Mouse (Mus musculus) ovary, adult 18-20 months (tissue): ENCODE measurements around the gene Htr7.

Experiments used
- DNase-seq: peaks from one replicate; pipeline ENCODE4 v3.0.0; 2022; ENCODE audit warnings: low spot score, mixed read lengths

Htr7 gene

DNA sequence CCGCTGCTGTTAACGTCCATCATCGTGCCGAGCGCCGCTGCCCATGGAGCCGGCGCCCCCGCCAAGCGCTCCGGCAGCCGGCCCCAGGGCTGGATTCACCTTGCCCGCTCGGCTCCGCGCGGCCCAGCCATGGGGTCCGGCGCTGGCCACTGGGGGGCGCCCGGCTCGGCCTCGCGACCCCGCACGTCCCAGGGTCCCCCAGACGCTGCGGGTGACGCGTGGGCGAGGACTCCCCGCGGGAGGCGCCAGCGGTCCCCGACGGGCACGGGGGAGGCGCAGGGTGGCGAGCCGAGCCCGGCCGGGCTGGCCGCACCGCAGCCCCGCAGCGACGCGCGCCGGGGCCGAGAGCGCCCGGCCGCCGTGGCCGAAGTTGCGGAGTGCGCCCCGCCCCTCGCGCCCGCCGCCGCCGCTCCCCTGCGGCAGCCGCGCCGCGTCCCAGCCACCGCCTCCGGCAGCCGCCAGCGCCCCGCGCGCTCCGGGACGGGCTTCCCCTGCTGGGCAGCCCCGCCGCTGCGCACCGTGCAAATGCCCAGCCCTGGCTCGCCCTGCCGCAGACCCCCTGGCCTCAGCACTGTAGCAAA, at the start of gene Htr7:
TSS of gene Htr7 (minus strand) at position 277 of the 581 bp plus-strand sequence.
- DNase-seq = peak; percentile 1

DNA sequence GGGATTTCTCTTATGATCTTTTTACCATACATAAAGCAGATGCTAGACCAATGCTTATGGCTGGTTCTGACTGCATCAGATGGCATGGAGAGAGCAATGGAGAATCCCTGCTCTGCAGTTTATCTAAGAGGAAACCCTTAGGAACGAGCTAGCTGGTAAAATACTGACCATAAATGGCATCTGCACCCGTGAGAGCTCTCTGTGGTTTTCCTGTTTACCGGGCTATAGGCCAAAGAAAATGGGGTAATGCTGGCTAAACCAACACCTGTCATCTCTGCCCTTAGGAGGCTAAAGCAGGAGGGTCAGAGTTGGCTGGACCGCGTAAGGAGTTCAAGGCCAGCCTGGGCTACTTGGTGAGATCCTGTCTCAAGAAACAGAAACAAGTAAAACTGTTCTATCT, 46.6 kb upstream of the Htr7 start:
- no peak for DNase-seq

DNA sequence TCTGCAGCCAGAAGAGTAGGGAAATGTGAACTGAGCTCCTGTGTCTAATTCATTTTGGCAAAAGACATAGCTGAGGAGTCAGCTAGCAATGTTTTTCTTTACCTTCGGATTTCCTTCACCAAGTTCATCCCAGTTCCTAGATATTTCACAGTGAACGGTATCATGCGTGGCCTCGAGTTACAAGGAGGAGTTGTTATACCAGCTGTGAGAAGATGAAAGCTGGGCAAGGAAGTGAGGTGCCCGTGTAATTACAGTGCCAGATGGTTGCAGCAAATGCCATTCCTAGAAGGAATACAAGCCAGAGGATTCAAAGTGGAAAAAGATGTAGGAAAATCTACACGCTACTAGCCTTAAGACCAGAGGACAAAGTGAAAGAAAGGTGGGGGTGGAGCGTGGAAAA, 41.6 kb upstream of the Htr7 start:
- no peak for DNase-seq

DNA sequence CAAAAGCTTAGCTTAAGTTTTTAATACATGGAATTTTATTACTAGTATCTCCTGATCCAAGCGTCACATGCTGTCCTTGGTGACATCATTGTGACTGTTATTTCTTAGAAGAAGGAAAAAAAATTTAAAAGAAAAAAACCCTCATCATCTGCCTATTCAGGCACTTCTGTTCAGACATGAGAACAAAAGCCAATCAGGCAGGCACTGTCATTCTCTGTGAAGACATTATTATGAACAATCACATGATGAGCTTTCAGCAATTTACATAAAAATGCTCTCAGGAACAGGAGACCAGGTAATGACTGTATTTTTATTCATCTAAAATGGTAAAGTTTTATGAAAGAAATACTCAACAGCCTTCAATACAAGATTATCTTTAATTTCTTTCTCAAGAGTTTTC, 41.0 kb upstream of the Htr7 start:
- no peak for DNase-seq

DNA sequence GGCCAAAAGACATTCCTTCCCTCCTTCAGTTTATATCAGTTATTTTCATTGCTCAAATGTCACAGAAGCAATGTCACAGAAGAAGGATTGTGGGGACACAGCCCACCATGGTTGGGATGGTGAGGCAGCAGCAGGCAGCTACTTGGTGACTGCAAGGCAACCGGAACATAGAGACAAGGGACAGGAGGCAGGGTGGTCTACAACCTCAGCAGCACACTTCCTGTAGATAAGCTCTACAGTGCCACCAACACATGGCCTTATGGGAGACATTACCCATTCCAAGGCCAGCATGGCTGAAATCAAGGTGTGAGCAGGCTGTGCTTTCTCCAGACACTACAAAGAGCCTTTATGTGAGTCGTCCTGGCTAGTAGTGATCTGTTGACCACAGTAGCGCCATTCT, 39.9 kb upstream of the Htr7 start:
- DNase-seq = no peak

DNA sequence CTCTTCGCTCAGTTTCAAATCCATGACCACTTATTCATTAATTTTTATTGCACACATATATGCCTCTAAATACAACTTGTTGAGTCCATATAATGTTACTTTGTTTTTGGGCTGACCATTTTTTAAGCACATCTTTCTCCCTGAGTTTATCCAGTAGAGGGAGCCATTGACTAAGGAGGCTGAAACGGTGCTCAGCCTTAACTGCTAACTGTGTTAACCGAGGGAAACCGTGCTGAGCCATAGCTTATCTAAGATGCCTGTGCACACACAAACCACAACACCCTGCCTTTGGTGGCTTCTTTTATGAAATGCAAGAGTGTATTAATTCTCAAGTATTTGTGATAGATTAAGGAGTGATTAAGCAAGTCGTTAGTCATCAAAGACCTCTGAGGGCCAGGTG, 33.5 kb upstream of the Htr7 start:
- no peak for DNase-seq

DNA sequence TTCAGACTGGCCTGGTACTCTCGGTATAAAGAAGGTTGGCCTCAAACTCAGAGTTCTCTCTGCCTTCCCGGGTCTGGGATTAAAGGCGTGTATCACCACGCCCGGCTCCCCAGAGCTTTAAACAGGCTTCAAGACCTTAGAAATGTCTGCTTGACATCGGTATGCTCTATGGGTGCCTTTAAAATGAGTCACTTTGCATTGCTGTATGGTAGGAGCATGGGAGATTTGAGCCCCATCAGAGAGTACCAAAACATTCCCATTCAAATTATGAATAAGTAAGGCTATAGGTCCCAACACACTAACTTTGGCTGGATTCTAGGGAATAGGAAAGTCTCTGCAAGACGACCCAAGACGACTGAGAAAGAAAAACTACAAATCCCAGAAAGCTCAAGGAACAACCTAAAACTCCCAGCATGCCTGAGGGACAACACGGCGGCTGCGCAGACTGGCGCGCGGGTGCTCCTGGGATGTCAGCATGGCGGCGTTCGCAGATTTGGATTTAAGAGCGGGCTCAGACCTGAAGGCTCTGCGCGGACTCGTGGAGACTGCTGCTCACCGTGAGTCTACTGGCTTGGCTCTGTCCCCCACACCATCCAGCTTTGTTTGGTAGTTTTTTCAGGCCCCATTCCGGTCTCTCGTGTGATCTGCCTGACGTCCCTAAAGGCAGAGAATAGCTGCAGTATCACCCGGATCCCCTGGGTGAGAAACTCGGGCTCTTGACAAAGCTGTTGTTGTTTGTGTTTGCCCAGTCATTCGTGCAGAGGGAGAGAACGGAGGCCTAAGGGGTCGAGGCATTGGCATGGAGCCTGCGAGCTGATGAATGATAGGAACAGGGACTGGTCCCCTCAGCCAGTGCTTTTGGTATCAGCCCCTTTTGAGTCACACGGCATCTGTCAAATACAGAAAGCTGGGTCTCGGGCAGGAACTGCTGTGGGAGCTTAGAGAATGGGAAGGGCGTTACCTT, 26.2 kb upstream of the Htr7 start, which contains the start of gene Rpp30:
TSS of gene Rpp30 (plus strand) at position 455 of the 964 bp plus-strand sequence.
- peak; percentile 78 for DNase-seq

DNA sequence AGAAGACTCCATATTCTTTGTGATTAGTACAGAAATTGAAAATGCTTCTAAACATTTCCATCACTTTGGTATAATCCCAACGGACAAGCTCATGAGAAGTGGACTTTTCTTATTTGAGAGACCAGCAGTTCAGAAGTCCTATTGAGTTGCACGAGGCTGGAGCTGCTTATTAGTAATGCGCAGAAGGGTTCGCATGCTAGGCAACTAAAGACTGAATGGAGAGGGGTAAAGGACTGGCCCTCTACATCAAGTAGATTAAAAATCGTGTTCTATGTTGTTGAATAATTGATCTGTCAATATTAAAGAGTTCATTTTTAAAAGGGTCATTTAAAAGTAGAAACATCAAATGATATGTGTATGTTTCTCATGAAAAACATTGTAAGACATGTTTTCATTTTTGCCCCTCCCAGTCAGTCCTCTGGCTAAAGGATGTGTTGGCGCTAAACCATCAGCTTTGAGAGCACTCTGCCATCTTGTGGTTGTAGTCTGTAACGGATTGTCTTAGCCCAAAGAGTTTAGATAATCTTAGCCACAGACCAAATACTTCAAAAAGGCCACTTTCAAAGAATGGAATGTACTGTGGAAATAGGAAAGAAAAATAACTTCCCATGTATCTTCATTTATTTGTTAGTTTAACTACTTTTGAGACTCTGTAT, 25.4 kb upstream of the Htr7 start:
- DNase-seq = no peak

DNA sequence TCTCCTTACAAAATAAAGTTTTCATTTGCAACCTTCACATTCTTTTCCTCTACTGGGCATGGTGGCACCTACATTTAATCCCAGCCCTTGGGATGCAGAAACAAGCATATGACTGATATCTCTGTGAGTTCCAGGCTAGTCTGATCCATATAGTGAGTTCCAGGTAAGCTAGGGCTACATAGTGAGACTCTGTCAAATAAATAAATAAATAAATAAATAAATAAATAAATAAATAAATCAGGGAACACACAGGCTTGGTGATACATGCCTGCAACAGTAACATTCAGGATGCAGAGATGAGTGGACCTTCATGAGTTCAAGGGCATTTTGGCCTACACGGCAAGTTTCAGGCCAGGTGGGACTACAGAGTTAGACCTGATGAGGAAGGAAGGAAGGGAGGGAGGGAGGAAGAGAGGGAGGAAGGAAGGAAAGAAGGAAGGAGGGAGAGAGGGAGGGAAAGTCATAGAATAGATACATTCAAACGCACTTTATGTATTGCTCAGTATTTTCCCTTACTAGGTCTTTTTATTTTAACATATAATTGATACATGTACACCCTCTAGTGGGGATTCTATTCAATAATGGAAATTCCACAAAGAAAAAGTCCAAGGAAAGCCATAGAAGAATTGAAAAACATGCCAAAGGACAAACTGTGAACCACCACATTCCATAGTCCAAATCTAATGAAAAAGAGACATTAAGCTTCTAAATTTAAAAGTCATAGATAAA, 5.7 kb upstream of the Htr7 start:
- no peak for DNase-seq

DNA sequence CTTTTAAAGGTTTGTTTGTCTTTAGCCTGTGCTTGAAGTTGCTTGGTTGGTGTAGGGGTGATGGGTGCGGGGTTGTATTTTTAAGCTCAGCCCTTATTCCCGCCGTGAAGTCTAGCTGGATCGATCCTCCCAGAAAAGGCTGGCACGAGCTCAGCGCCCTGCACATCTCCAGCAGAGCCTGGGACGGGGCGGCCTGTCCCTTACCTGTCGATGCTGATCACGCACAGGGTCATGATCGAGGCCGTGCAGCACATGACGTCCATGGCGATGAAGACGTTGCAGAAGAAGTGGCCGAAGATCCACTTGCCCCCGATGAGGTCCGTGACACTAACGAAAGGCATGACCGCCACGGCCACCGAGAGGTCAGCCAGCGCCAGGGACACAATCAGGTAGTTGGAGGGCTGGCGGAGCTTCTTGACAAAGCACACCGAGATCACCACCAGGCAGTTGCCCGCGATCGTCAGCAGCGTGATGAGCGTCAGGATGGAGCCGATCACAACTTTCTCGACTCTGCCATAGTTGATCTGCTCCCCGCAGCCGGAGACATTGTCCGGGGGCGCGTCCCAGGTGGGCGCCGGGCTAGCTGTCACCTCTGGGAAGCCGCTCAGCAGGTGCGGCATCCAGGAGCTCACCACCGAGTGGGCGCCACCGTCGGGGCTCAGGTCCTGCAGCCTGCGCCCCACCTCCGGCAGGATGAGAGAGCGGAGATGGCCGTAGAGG, 645 bp downstream of the Htr7 start:
- DNase-seq = no peak

DNA sequence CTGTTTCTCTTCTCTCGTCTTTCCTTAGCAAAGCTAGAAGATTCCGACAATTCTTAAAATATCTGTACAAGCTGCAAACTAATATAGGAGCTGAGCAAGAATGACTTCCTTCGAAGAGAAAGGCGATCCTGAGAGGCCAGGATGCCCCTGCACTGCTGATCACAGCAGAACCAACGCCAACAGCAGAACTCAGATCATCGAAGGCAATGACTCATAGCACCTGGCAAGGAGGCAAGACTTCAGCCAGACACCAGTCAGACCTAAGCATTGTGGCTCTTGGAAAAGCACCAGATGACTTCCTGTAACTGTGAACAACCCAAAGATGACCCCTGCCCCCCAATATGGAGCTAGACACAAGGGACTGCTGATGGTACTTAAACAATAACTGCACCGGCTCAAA, 11.3 kb downstream of the Htr7 start:
- no peak for DNase-seq

DNA sequence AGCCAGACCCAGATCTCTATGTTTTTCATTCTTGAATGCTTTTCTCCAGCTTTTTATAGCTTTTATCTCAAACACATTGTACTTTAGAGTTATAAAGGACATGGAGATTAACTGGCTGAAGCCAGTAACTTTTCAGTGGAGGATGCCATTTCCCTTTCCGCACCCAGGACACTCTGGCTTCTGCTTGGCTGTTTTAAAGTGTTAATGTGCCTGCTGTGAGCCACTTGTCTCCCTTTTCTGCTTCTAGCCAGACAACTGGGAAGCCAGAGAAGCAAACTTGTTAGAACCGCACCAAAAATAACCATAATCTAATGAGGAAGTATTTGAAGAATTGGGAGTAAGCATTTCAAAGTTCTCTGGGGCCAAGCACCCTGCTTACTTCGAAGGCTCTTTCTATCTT, 42.5 kb downstream of the Htr7 start:
- DNase-seq = no peak

DNA sequence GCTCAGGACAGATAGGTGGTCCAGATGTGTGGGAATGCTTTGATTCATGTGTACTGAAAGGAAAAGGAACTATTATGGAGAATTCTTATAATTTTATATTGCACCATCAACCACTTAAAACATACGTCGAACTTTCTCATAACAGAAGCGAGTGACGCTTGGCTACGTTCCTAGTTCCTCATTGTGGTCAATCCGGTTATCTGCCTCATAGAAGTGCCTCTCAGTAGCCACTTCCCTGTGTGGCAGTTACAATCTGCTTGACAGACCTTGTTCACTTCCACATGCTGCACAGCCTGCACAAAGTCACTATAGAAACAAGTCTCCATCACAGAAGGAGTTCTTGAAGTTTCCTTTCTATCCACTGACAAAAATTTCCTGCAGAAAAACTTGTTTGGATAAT, 51.0 kb downstream of the Htr7 start:
- DNase-seq = no peak

DNA sequence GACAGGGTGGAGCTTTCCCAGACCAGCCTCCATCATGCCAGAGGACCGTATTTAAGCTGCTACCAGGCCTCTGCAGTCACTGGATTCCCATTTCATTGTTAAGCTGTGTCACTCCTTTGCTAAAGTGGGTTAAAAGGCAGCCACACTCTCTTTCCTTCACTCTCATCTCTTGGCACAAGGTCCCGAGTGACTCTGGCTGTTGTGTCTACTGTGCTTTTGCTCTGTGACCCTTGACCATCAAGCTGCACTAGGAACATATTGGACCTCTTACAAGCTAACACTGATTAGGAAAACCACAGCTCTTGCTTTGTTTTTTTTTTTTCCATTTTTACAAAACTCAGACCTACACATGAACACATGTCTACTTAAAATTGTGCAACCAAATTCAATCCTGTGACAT, 52.3 kb downstream of the Htr7 start:
- no peak for DNase-seq

DNA sequence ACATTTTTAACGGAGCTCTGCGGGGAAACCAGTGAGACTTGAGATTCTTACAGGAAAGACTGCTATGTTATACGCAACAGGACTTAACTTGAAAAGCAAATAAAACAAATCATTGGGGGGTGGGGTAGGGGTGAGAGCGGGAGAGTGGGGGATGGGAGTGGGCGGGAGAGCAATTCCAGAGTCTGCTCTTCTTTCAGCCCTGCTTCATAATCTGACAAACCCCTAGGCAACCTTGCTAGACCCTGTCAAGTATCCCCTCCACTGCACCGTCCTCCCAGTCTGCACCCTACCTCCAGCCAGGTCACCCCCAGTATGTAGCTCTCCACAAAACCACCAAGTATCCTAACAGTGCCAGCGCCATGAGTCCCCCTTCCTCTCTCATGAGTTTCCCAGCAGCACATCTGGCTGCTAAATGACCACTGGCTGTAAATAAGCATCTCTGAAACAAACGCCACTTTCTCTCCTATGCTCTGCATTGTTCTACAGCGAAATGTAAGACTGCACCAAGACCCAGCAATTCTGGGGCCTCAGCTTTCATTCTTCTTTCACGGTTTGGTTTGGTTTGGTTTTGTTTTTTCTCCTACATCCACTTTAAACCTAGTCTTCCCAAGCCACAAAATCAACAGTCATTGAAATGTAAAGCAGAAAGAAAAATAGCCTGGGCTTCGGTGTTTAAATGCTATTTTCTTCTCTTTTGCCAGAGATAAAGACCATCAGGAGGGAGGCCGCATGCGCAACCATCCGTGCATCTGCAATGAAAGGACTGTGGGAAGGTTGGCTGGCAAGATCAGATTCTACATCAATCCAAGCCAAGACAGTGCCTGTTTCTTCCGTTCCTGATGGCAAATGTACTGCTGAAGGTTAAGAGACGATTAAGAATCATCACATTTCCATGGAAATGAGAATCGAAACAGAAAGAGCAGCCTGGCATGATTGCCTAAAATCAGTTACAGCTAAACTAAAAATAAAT, 54.5 kb downstream of the Htr7 start:
- no peak for DNase-seq

DNA sequence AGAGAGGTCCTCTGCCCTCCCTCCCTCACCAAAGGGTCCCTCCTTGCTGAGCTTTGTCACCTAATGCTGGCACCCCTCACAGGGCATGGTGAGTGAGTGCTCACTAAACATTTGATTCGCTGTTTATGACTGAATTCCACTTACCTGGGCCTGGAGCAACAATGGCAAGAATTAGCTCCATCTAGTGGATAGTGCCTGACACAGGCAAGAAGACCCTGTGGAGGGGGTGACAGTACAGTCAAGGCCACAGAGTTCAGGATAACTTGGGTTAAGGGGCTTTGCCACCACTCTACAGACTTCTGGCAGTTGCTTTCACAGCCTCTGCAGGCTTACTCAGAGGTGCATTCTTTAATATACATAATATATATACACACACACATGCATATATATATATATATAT, 55.8 kb downstream of the Htr7 start:
- DNase-seq = no peak

DNA sequence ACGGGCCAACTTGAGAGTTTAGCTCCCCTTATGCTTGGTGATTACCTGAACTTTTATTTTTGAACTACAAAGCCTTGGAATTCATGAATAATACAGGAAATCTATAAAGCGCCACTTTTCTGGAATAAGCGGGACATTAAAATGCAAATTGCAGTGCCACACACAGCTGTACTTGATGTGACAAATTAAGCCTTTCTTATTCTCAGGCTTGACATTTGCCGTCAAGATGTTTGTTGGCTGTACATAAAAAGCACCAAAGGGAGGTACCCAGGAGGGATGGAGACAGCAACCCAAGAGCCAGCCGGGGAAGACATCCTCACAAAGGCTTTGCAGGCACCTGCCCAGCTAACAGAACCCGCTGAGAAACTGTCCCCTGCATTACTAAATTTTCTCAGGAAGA, 56.4 kb downstream of the Htr7 start:
- no peak for DNase-seq

DNA sequence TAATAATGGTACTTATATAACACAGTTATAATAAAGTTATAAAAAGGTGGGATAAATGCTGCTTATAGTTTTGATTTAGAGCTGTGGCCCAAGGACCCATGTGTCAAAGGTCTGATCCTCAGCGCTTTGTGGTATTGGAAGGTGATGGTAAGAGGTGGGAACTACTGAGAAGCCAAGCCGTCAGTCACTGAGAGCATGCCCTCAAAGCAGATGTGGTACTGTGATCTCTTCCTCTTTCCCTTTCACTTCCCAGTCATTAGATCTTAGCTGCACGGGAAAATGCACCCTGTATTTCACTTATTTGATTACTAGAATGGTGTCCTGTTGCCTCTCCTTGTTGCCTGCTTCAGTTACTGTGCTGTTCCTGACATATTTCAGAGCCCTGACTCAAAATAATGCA, 59.9 kb downstream of the Htr7 start:
- DNase-seq = no peak

DNA sequence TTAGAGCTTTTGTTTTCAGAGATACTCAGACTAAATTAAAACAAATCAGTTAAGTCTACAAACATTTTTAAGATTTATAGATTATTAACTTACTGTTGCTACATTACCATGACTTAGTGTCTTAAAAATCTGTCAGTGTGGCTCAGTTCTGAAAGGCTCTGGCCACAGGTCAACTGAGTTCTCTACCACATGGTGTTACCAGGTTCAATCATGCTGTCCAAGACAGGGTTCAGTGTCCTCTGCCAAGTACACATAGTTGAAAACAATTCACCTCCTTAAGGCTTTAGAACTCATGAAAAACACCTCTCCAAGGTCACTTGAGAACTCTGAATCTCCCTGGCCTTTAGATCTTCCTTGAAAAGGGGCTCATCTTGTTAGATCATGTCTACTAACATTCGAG, 69.8 kb downstream of the Htr7 start:
- no peak for DNase-seq

DNA sequence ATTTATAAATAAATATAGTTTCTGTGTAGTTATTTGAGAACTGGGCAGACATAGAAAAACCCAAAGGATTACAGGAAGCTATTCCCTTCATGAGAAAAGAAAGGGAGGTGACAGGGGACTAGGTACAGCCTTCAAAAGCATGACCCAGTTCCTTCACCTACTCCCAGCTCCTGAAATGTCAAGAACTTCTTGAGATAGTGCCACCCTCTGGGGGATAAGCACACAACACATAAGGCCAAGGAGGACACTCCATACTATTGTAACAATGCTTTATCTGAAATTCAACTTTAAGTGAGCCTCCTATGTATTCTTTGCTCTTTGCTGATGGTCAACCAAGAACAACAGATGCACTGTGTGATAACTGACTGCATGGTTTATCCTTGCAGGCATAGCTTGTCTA, 82.6 kb downstream of the Htr7 start:
- DNase-seq = no peak

DNA sequence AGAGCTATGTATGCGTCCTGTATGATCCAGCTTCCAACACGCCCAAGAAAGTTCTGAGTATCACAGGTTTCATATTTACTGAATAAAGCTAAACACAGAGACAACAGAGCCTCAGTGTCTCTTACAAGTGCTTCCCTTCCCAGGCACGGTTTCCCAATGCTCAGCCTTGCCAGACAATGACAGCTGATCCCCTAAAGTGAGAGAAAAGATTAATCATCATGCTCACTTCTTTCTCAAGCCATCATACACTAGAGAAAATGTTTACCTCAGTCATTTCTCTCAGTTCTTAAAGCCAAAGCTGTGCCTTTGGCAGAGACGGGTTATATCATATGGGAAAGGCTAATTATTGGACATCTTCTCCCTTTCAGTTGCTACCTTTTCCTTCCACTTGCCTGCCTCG, 99.7 kb downstream of the Htr7 start:
- no peak for DNase-seq
